Mouse (Mus musculus) hindbrain, embryonic 12.5 days (tissue): ENCODE measurements at regions not wholly inside any gene's neighbourhood (a gene's known extent, or its start where the extent isn't known, plus 50 kb on each side); places are given as distances from the start of the nearest gene placed in this dataset.

ENCODE experiments used
- ATAC-seq: fragments of 200-750 bp; cut with Nextera tagmentation; 2 replicates; pipeline ENCODE4 v1.8.0; 2017; ENCODE audit warnings: moderate TSS enrichment; ENCODE audit not compliant: low FRiP score
- H3K27ac ChIP-seq: fragments of 300-500 bp; sonication (generic); 2 replicates; pipeline ENCODE4 v1.5.1; 2016; ENCODE audit warnings: mild to moderate bottlenecking
- H3K27me3 ChIP-seq: fragments of 300-500 bp; sonication (generic); 2 replicates; pipeline ENCODE4 v1.6.1; 2016; ENCODE audit warnings: mild to moderate bottlenecking
- H3K36me3 ChIP-seq: fragments of 300-500 bp; sonication (generic); 2 replicates; pipeline ENCODE4 v1.6.1; 2016; ENCODE audit warnings: mild to moderate bottlenecking
- H3K4me1 ChIP-seq: fragments of 300-500 bp; sonication (generic); 2 replicates; pipeline ENCODE4 v1.6.1; 2016
- H3K4me2 ChIP-seq: fragments of 300-500 bp; sonication (generic); replicated peaks from 2 replicates; pipeline ENCODE4 v1.6.1; 2016; ENCODE audit warnings: mild to moderate bottlenecking
- H3K4me3 ChIP-seq: fragments of 300-500 bp; sonication (generic); 2 replicates; pipeline ENCODE4 v1.5.1; 2016; ENCODE audit warnings: mild to moderate bottlenecking
- H3K9ac ChIP-seq: fragments of 300-500 bp; sonication (generic); 2 replicates; pipeline ENCODE4 v1.6.1; 2016; ENCODE audit warnings: mild to moderate bottlenecking, moderate library complexity
- H3K9me3 ChIP-seq: fragments of 300-500 bp; sonication (generic); replicated peaks from 2 replicates; pipeline ENCODE4 v1.6.1; 2016; ENCODE audit warnings: mild to moderate bottlenecking
- WGBS: fragments of 180-500 bp; shearing (Covaris S2); methylation state at CpG from one replicate; pipeline ENCODE4 v1.1.7; 2016; 5-methylcytosine and 5-hydroxymethylcytosine counted together

DNA sequence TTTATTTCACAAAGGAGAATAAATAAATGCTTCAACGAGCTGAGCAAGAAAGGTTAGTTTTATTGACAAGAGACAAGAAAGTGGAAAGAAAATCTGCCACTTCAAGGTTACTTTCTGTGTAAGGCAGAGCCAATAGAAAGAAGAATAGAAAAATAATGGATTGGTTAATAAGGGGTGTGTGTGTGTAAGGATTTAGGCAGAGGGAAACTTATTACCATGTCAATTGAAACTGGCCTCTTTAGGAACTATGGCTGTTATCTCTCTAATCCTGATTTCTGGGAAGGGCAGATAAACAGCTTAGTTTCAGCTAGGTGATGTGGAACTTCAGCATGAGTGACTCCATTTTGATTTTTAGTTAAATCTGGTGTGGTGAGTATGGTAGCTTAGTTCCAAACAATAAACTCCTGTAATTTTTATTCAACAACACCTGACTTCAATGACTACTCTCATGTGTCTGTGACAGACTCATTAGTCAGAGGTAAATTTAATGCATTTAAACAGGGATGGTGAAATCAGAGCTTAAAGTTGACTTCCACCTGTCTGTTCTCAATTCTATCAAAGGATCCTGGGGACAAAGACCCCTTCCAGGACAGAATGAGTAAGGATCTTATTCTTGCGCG is 197.2 kb upstream of the Cobl start:
- H3K9ac ChIP-seq: no peak overlapping the region
- no peaks in the 10 kb centered on the region for H3K36me3 ChIP-seq
- no peak for ATAC-seq
- H3K27ac ChIP-seq: no peak overlapping the region
- no peak overlapping the region for H3K4me3 ChIP-seq
- WGBS: 88% methylated on average over 3 of the region's 3 CpGs
- H3K4me2 ChIP-seq: no peak overlapping the region
- H3K4me1 ChIP-seq: no peaks in the 10 kb centered on the region
- H3K27me3 ChIP-seq: no peaks in the 10 kb centered on the region
- H3K9me3 ChIP-seq: no peaks in the 10 kb centered on the region

- Histone ChIP-seq H3K4me1 (no peaks in the 10 kb centered on the region), H3K4me3 (no peak overlapping the region), H3K36me3 (no peaks in the 10 kb centered on the region), H3K4me2 (no peak overlapping the region), H3K9me3 (no peaks in the 10 kb centered on the region), H3K27ac (no peak overlapping the region), H3K9ac (no peak overlapping the region), H3K27me3 (no peaks in the 10 kb centered on the region)
- ATAC-seq: no peak
Observed at GRCm38 (mm10) chr11:12658847-12659246, 194.1 kb upstream of the Cobl start.

- Histone ChIP-seq H3K4me2 (no peak overlapping the region), H3K4me1 (no peaks in the 10 kb centered on the region), H3K9me3 (no peaks in the 10 kb centered on the region), H3K36me3 (no peaks in the 10 kb centered on the region), H3K4me3 (no peak overlapping the region), H3K9ac (no peak overlapping the region), H3K27ac (no peak overlapping the region), H3K27me3 (no peaks in the 10 kb centered on the region)
- ATAC-seq: no peak
- 42% methylated on average over 10 of the region's 10 CpGs for WGBS
Observed at GRCm38 (mm10) chr11:12656450-12656849, 191.7 kb upstream of the Cobl start.
